Mouse (Mus musculus) liver, embryonic 14.5 days (tissue): Measurements from ENCODE around the gene Cenpb. TPM values are rescaled to one million over a fixed set of nuclear protein-coding genes. Genes with fewer than 3 reads are reported as not detected.

Experiments
- ATAC-seq: fragments of 200-750 bp; cut with Nextera tagmentation; 2 replicates; pipeline ENCODE4 v1.8.0; 2017; ENCODE audit warnings: moderate number of reproducible peaks, mild to moderate bottlenecking, moderate library complexity; ENCODE audit not compliant: insufficient read depth
- DNase-seq, 3 experiments: peaks; one replicate each; pipeline ENCODE4 v3.0.0-alpha.2; 2012 to 2013; ENCODE audit warnings: low read depth in 3 of 3, low spot score in 3 of 3
- H3K27ac ChIP-seq: fragments of 300-500 bp; sonication (generic); 2 replicates; pipeline ENCODE4 v1.5.1; 2014; ENCODE audit warnings: moderate library complexity, mild to moderate bottlenecking, control low read depth, inconsistent platforms
- H3K27me3 ChIP-seq: fragments of 300-500 bp; sonication (generic); 2 replicates; pipeline ENCODE4 v1.6.1; 2014; ENCODE audit warnings: mild to moderate bottlenecking, low read length, moderate library complexity; ENCODE audit not compliant: control insufficient read depth, insufficient read depth
- H3K36me3 ChIP-seq: fragments of 300-500 bp; sonication (generic); replicated peaks from 2 replicates; pipeline ENCODE4 v1.6.1; 2014; ENCODE audit warnings: low read depth; ENCODE audit not compliant: control insufficient read depth, insufficient read depth
- H3K4me1 ChIP-seq, 2 experiments: fragments of 200-500 bp in 1 of 2; fragments of 300-500 bp in 1 of 2; sonication (generic) in 1 of 2; replicated peaks; 2 replicates each; pipeline ENCODE4 v1.6.1; 2012 to 2014; ENCODE audit warnings: antibody characterized with exemption in 1 of 2, inconsistent platforms in 1 of 2, low read length in 1 of 2; ENCODE audit not compliant: control insufficient read depth in 2 of 2, insufficient read depth in 2 of 2
- H3K4me2 ChIP-seq: fragments of 300-500 bp; sonication (generic); 2 replicates; pipeline ENCODE4 v1.6.1; 2014; ENCODE audit warnings: low read depth, mild to moderate bottlenecking, control low read depth, moderate library complexity
- H3K4me3 ChIP-seq, 2 experiments: fragments of 200-500 bp in 1 of 2; fragments of 300-500 bp in 1 of 2; sonication (generic) in 1 of 2; 2 replicates each; pipeline ENCODE4 v1.5.1; 2012 to 2014; ENCODE audit warnings: low read depth in 2 of 2, low read length in 2 of 2, mild to moderate bottlenecking in 2 of 2, control low read depth in 1 of 2, inconsistent platforms in 1 of 2, moderate library complexity in 1 of 2; ENCODE audit not compliant: insufficient read depth in 1 of 2
- H3K9ac ChIP-seq: fragments of 300-500 bp; sonication (generic); replicated peaks from 2 replicates; pipeline ENCODE4 v1.6.1; 2014; ENCODE audit warnings: mild to moderate bottlenecking, control low read depth, moderate library complexity
- H3K9me3 ChIP-seq: fragments of 300-500 bp; sonication (generic); 2 replicates; pipeline ENCODE4 v1.6.1; 2016; ENCODE audit warnings: low read length, mixed read lengths; ENCODE audit not compliant: control insufficient read depth
- CTCF ChIP-seq: IDR thresholded peaks from 2 replicates; pipeline ENCODE4 v1.5.1; 2016; ENCODE audit warnings: antibody characterized with exemption, low read depth, control low read depth
- EP300 ChIP-seq: IDR thresholded peaks from 2 replicates; pipeline ENCODE4 v1.6.1; 2016; ENCODE audit warnings: antibody characterized with exemption, low read depth
- WGBS: fragments of 180-500 bp; shearing (Covaris S2); extraction: QIAGEN DNeasy Blood & Tissue Kit; methylation state at CpG from one replicate; pipeline ENCODE4 v1.1.7; 2014; ENCODE audit not compliant: insufficient replicate concordance; 5-methylcytosine and 5-hydroxymethylcytosine counted together
- polyA plus RNA-seq, 2 experiments: library from polyadenylated mRNA; depleted of rRNA in 1 of 2; stranded (reverse) in 1 of 2; unstranded in 1 of 2; fragments of >200 nt; fragmentation: Nextera tagmentation in 1 of 2; extraction: Ambion mirVana in 1 of 2; gene quantifications; 2 replicates each; pipeline versions ENCODE4 v1.2.1 to v1.2.3; 2012 to 2014

Cenpb gene
- polyA plus RNA-seq, 2 experiments = 2.7 to 12.4 TPM

GRCm38 (mm10) chr2:131206778-131207177, 26.9 kb upstream of the Cenpb start, which contains the start of gene Ap5s1:
TSS of gene Ap5s1 (plus strand) at chr2:131207078.
- H3K4me1 ChIP-seq = peaks cover 79 to 80% of the 10 kb centered on the region in 2 experiments
- ATAC-seq = no peak
- DNase-seq = no peak
- H3K4me2 ChIP-seq = peak within 1 kb of the TSS; percentile 58
- no peaks in the 10 kb centered on the region for H3K27me3 ChIP-seq
- no peak for TF ChIP-seq CTCF
- no peak for TF ChIP-seq EP300
- H3K9ac ChIP-seq = peak within 1 kb of the TSS; percentile 59
- H3K9me3 ChIP-seq = no peaks in the 10 kb centered on the region
- peaks cover 7% of the 10 kb centered on the region for H3K36me3 ChIP-seq
- no peak within 1 kb of the TSS for H3K4me3 ChIP-seq
- peak within 1 kb of the TSS; percentile 98 for H3K27ac ChIP-seq
- 67% methylated on average over 4 of the region's 4 CpGs for WGBS

- ATAC-seq (peak; percentile 72), DNase-seq (peak; percentile 93 to 95 (median 95))
- Histone ChIP-seq H3K9me3 (no peaks in the 10 kb centered on the region), H3K9ac (peak overlapping the region; percentile 59), H3K4me3 (peak overlapping the region in 1 of 2 experiments; percentile 5; a peak in 1 of 4 replicates), H3K4me1 (peaks cover 70 to 72% of the 10 kb centered on the region in 2 experiments), H3K27me3 (no peaks in the 10 kb centered on the region), H3K36me3 (peaks cover 13% of the 10 kb centered on the region), H3K27ac (peak overlapping the region; percentile 98), H3K4me2 (peak overlapping the region; percentile 58)
- 9% methylated on average over 8 of the region's 8 CpGs for WGBS
- TF ChIP-seq EP300 = peak; percentile 100
- TF ChIP-seq CTCF = 0 out of 2 replicates have a peak, but pooled peaks have one; percentile 7
Observed at GRCm38 (mm10) chr2:131205521-131206182, 25.8 kb upstream of the Cenpb start.

GRCm38 (mm10) chr2:131204410-131204981, 24.6 kb upstream of the Cenpb start:
- peak; percentile 33 for ATAC-seq
- Histone ChIP-seq H3K27me3 (no peaks in the 10 kb centered on the region), H3K4me1 (peaks cover 67 to 68% of the 10 kb centered on the region in 2 experiments), H3K4me3 (no peak overlapping the region), H3K4me2 (peak overlapping the region; percentile 58), H3K36me3 (peaks cover 21% of the 10 kb centered on the region), H3K27ac (peak overlapping the region; percentile 98), H3K9ac (peak overlapping the region; percentile 59), H3K9me3 (no peaks in the 10 kb centered on the region)
- no peak for DNase-seq
- TF ChIP-seq CTCF = no peak
- no peak for TF ChIP-seq EP300
- 26% methylated on average over 7 of the region's 7 CpGs for WGBS

- peaks cover 61 to 63% of the 10 kb centered on the region in 2 experiments for H3K4me1 ChIP-seq
- ATAC-seq = no peak
Observed at GRCm38 (mm10) chr2:131203816-131204409, 24.0 kb upstream of the Cenpb start.

GRCm38 (mm10) chr2:131201262-131201661, 21.4 kb upstream of the Cenpb start:
- H3K9me3 ChIP-seq = no peaks in the 10 kb centered on the region
- TF ChIP-seq EP300 (no peak), CTCF (no peak)
- ATAC-seq (no peak), DNase-seq (no peak)
- no peaks in the 10 kb centered on the region for H3K27me3 ChIP-seq
- peaks cover 37 to 38% of the 10 kb centered on the region in 2 experiments for H3K4me1 ChIP-seq
- H3K36me3 ChIP-seq = peaks cover 52% of the 10 kb centered on the region
- H3K4me3 ChIP-seq = no peak overlapping the region
- 92% methylated on average over 3 of the region's 3 CpGs for WGBS
- no peak overlapping the region for H3K27ac ChIP-seq
- no peak overlapping the region for H3K9ac ChIP-seq
- H3K4me2 ChIP-seq = no peak overlapping the region

More at GRCm38 (mm10) chr2:131203816-131204409, 24.0 kb upstream of the Cenpb start:
- Histone ChIP-seq H3K4me3 (no peak overlapping the region), H3K27me3 (no peaks in the 10 kb centered on the region), H3K36me3 (peaks cover 27% of the 10 kb centered on the region), H3K27ac (peak overlapping the region; percentile 38), H3K9ac (no peak overlapping the region), H3K9me3 (no peaks in the 10 kb centered on the region), H3K4me2 (peak overlapping the region; percentile 58)
- DNase-seq = no peak
- WGBS = 73% methylated on average over 6 of the region's 6 CpGs
- TF ChIP-seq EP300 (no peak), CTCF (no peak)
